Mouse (Mus musculus) C2C12 (cell line): ENCODE measurements around the gene Gm9767. TPM values are rescaled to one million over a fixed set of nuclear protein-coding genes. Genes with fewer than 3 reads are reported as not detected.

ENCODE experiments used
- H3K27me3 ChIP-seq: one replicate; pipeline ENCODE4 v1.6.1; 2011; ENCODE audit not compliant: control insufficient read depth, insufficient read depth, insufficient read length
- H3K36me3 ChIP-seq: one replicate; pipeline ENCODE4 v1.6.1; 2011; ENCODE audit not compliant: control insufficient read depth, insufficient read depth
- H3K4me3 ChIP-seq: one replicate; pipeline ENCODE4 v1.5.1; 2011; ENCODE audit warnings: mild to moderate bottlenecking, control low read depth; ENCODE audit not compliant: poor library complexity, insufficient read depth, severe bottlenecking
- H3K79me2 ChIP-seq: one replicate; pipeline ENCODE4 v1.6.1; 2011; ENCODE audit not compliant: control insufficient read depth, insufficient read depth
- H3K79me3 ChIP-seq: one replicate; pipeline ENCODE4 v1.6.1; 2011; ENCODE audit warnings: low read depth, control low read depth
- H3ac ChIP-seq: one replicate; pipeline ENCODE3; 2011; ENCODE audit warnings: low read depth; ENCODE audit not compliant: control insufficient read depth, insufficient read length
- CEBPB ChIP-seq: IDR thresholded peaks from one replicate; pipeline ENCODE4 v1.6.1; 2011; ENCODE audit warnings: low read depth, mild to moderate bottlenecking, control low read depth, moderate library complexity
- CTCF ChIP-seq: IDR thresholded peaks from one replicate; pipeline ENCODE4 v1.5.1; 2011; ENCODE audit not compliant: control insufficient read depth, insufficient read depth, insufficient read length
- FOSL1 ChIP-seq: IDR thresholded peaks from one replicate; pipeline ENCODE4 v1.8.0; 2011; ENCODE audit warnings: mild to moderate bottlenecking, low read length; ENCODE audit not compliant: poor library complexity, insufficient read depth, severe bottlenecking
- MAX ChIP-seq: IDR thresholded peaks from one replicate; pipeline ENCODE4 v1.6.1; 2011; ENCODE audit warnings: mild to moderate bottlenecking, control low read depth
- MYOD1 ChIP-seq: IDR thresholded peaks from one replicate; pipeline ENCODE4 v1.6.1; 2011; ENCODE audit warnings: low read depth; ENCODE audit not compliant: control insufficient read depth, insufficient read length
- MYOG ChIP-seq: IDR thresholded peaks from one replicate; pipeline ENCODE4 v1.6.1; 2011; ENCODE audit not compliant: control insufficient read depth, insufficient read length; ENCODE audit errors: extremely low read depth
- USF1 ChIP-seq: IDR thresholded peaks from one replicate; pipeline ENCODE4 v1.6.1; 2011; ENCODE audit warnings: low read depth, mild to moderate bottlenecking, control low read depth, moderate library complexity
- long read RNA-seq, 2 experiments: library from polyadenylated mRNA; unstranded; transcript quantifications; one replicate each; pipeline ENCODE4 v2.0.0; 2019 to 2020
- polyA plus RNA-seq: library from polyadenylated mRNA; unstranded; fragments of >200 nt; fragmentation: generic; extraction: Trizol; gene quantifications from one replicate; pipeline ENCODE4 v1.2.1, GENCODE M21; 2012; ENCODE audit warnings: missing spikeins

The Gm9767 gene
- 0.15 TPM for polyA plus RNA-seq
- long read RNA-seq, experiment 1 = 0 reads
- long read RNA-seq, experiment 2 = 0 reads

GRCm38 (mm10) chr10:26077671-26078481, at the start of gene Gm9767:
Gene Gm9767 (plus strand): TSS chr10:26078255.
- H3K4me3 ChIP-seq = peak within 1 kb of the TSS; percentile 36
- H3K27me3 ChIP-seq = no peaks in the 10 kb centered on the region
- peak within 1 kb of the TSS; percentile 62 for H3ac ChIP-seq
- H3K79me2 ChIP-seq = no peaks in the 10 kb centered on the region
- TF ChIP-seq CEBPB (no peak), MYOD1 (no peak), MYOG (no peak), FOSL1 (no peak), USF1 (no peak), MAX (no peak), CTCF (no peak)
- no peaks in the 10 kb centered on the region for H3K79me3 ChIP-seq
- H3K36me3 ChIP-seq = no peaks in the 10 kb centered on the region

DNA sequence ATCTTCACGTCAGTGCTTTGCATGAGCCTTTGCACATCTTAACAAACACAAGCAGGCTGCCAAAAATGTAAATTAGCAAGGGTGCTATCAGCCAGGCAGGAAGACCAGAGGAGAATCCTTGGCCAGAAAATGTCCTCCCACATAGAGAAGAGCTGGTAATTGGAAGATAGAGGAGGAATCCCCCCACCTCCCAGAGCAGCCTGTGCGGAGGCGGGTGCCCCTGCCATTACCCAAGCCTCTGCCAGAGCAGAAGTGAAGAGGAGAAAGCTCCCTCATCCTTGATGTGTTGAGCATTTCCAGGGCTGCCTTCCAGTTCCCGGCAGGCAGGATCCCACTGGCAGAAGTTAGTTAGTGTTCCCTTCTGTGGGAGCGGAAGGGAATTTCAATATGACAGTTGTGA, 43.1 kb upstream of the Gm9767 start:
- Histone ChIP-seq H3K27me3 (no peaks in the 10 kb centered on the region), H3ac (no peak overlapping the region), H3K79me3 (no peaks in the 10 kb centered on the region), H3K79me2 (no peaks in the 10 kb centered on the region), H3K36me3 (no peaks in the 10 kb centered on the region), H3K4me3 (no peak overlapping the region)
- TF ChIP-seq MAX (no peak), FOSL1 (no peak), MYOD1 (no peak), CTCF (no peak), USF1 (no peak), CEBPB (no peak), MYOG (no peak)

GRCm38 (mm10) chr10:26051177-26051576, 26.9 kb upstream of the Gm9767 start:
- TF ChIP-seq MYOD1 (no peak), CEBPB (no peak), USF1 (no peak), MYOG (no peak), FOSL1 (no peak), CTCF (no peak), MAX (no peak)
- Histone ChIP-seq H3K79me3 (no peaks in the 10 kb centered on the region), H3K79me2 (no peaks in the 10 kb centered on the region), H3K4me3 (no peak overlapping the region), H3K27me3 (no peaks in the 10 kb centered on the region), H3ac (no peak overlapping the region), H3K36me3 (no peaks in the 10 kb centered on the region)

DNA sequence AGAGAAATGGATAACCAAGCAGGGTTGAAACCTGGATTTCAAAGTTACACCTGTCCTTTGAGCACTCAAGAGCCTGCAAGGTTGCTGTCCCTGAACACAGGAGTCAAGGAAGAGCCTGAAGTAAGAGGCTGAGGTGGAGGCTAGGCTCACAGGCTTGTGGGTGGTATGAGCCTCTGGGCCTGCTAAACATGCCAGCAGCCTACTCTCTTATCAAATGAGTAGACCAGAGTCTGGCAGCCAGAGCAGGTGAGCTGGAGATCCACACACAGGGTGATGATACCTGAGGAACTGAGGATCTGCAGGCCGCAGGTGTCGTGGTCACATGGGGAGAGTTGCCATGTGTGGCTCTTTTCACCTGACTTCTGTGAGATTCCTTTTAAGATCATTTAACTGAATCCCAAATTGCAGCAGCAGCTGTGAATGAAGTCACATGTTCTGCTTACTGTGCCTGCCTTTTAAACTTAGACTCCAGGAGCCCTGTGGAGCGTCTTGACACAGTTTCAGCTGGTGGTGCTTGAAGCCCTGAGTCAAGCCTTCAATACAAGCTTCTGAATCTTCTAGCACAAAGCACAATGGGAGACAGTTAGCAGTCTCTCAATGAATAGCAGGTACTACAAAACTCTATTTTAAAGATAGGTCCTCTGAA, 18.3 kb upstream of the Gm9767 start:
- Histone ChIP-seq H3K4me3 (no peak overlapping the region), H3K36me3 (no peaks in the 10 kb centered on the region), H3ac (no peak overlapping the region), H3K79me3 (no peaks in the 10 kb centered on the region), H3K27me3 (no peaks in the 10 kb centered on the region), H3K79me2 (no peaks in the 10 kb centered on the region)
- no peak for TF ChIP-seq CEBPB
- TF ChIP-seq USF1 = no peak
- no peak for TF ChIP-seq CTCF
- TF ChIP-seq MAX = no peak
- no peak for TF ChIP-seq FOSL1
- TF ChIP-seq MYOG = no peak
- no peak for TF ChIP-seq MYOD1

DNA sequence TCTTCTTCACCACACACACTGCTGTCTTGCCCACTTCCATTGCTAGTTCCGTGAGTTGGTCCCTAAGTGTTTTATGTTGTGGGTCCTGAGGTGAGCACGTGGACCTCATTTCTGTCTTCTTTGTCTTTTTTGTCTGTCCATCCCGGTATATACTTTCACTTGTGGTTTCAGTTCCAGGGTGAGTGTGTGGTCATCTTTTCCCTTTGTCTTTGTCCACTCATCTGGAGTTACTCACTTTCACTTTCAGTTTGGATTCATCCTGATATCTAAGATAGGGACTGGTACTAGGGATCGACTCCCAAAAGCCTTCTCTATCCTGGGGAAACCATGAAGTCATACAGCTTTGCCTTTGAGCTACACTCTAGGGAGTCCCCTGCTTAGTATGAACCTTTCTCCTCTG, 15.0 kb upstream of the Gm9767 start:
- TF ChIP-seq MYOD1 (no peak), MYOG (no peak), USF1 (no peak), CTCF (no peak), FOSL1 (no peak), CEBPB (no peak)
- Histone ChIP-seq H3K36me3 (no peaks in the 10 kb centered on the region), H3K79me3 (no peaks in the 10 kb centered on the region), H3K4me3 (no peak overlapping the region), H3K27me3 (no peaks in the 10 kb centered on the region), H3K79me2 (no peaks in the 10 kb centered on the region), H3ac (no peak overlapping the region)
